Mouse (Mus musculus): ENCODE measurements around the gene Dnajc15. TPM values are rescaled to one million over a fixed set of nuclear protein-coding genes. Genes with fewer than 3 reads are reported as not detected.

Dnajc15 gene
- polyA plus RNA-seq, 1 experiment from 2014 or later, result 109 TPM

- WGBS, result 87% methylated on average over 3 of the region's 3 CpGs
- DNase-seq (ENCODE audit: low spot score), result no peak
These were observed 4.0 kb downstream of the Dnajc15 start for GRCm38 (mm10) chr14:77870926-77871325.

GRCm38 (mm10) chr14:77867601-77868000 lies 7.3 kb downstream of the Dnajc15 start:
- Histone ChIP-seq H3K4me3 (ENCODE audit: low read depth, low read length) (no peak overlapping the region), H3K4me2 (ENCODE audit: low read length) (no peak overlapping the region), H3K9me3 (ENCODE audit: control insufficient read depth, low read length) (no peaks in the 10 kb centered on the region), H3K27ac (ENCODE audit: low read depth) (no peak overlapping the region), H3K36me3 (ENCODE audit: control insufficient read depth, insufficient read depth, low read length) (no peaks in the 10 kb centered on the region), H3K9ac (ENCODE audit: low read length) (no peak overlapping the region), H3K27me3 (replicated peaks; ENCODE audit: control insufficient read depth, insufficient read depth, low read length) (no peaks in the 10 kb centered on the region), H3K4me1 (replicated peaks; ENCODE audit: control insufficient read depth, insufficient read depth, low read length) (no peaks in the 10 kb centered on the region)
- ATAC-seq (replicated peaks; ENCODE audit: low FRiP score, low TSS enrichment, low read depth) (no peak), DNase-seq (ENCODE audit: low spot score) (no peak)
- 87% methylated on average over 5 of the region's 5 CpGs for WGBS

More at GRCm38 (mm10) chr14:77870926-77871325, 4.0 kb downstream of the Dnajc15 start:
- Histone ChIP-seq H3K9ac (ENCODE audit: low read length) (no peak overlapping the region), H3K4me3 (ENCODE audit: low read depth, low read length) (no peak overlapping the region), H3K9me3 (ENCODE audit: control insufficient read depth, low read length) (no peaks in the 10 kb centered on the region), H3K4me1 (replicated peaks; ENCODE audit: control insufficient read depth, insufficient read depth, low read length) (no peaks in the 10 kb centered on the region; the same call in 1 of the 2 replicates), H3K27me3 (replicated peaks; ENCODE audit: control insufficient read depth, insufficient read depth, low read length) (no peaks in the 10 kb centered on the region), H3K27ac (ENCODE audit: low read depth) (no peak overlapping the region), H3K4me2 (ENCODE audit: low read length) (no peak overlapping the region), H3K36me3 (ENCODE audit: control insufficient read depth, insufficient read depth, low read length) (no peaks in the 10 kb centered on the region)
- ATAC-seq (replicated peaks; ENCODE audit: low FRiP score, low TSS enrichment, low read depth), result no peak

GRCm38 (mm10) chr14:77864510-77864909 lies 10.4 kb downstream of the Dnajc15 start:
- 85% methylated on average over 6 of the region's 6 CpGs for WGBS
- Histone ChIP-seq H3K4me1 (replicated peaks; ENCODE audit: control insufficient read depth, insufficient read depth, low read length) (no peaks in the 10 kb centered on the region), H3K27ac (ENCODE audit: low read depth) (no peak overlapping the region), H3K36me3 (ENCODE audit: control insufficient read depth, insufficient read depth, low read length) (no peaks in the 10 kb centered on the region), H3K4me3 (ENCODE audit: low read depth, low read length) (no peak overlapping the region), H3K9me3 (ENCODE audit: control insufficient read depth, low read length) (no peaks in the 10 kb centered on the region), H3K27me3 (replicated peaks; ENCODE audit: control insufficient read depth, insufficient read depth, low read length) (no peaks in the 10 kb centered on the region), H3K4me2 (ENCODE audit: low read length) (no peak overlapping the region), H3K9ac (ENCODE audit: low read length) (no peak overlapping the region)
- DNase-seq (ENCODE audit: low spot score) (no peak), ATAC-seq (replicated peaks; ENCODE audit: low FRiP score, low TSS enrichment, low read depth) (no peak)

- no peaks in the 10 kb centered on the region for H3K27me3 ChIP-seq (replicated peaks; ENCODE audit: control insufficient read depth, insufficient read depth, low read length)
- no peak overlapping the region for H3K4me2 ChIP-seq (ENCODE audit: low read length)
- H3K4me1 ChIP-seq (replicated peaks; ENCODE audit: control insufficient read depth, insufficient read depth, low read length), result no peaks in the 10 kb centered on the region
- no peak overlapping the region for H3K9ac ChIP-seq (ENCODE audit: low read length)
- DNase-seq (ENCODE audit: low spot score) (no peak), ATAC-seq (replicated peaks; ENCODE audit: low FRiP score, low TSS enrichment, low read depth) (no peak)
- WGBS, result 88% methylated on average over 3 of the region's 3 CpGs
- H3K9me3 ChIP-seq (ENCODE audit: control insufficient read depth, low read length), result no peaks in the 10 kb centered on the region
- no peak overlapping the region for H3K4me3 ChIP-seq (ENCODE audit: low read depth, low read length)
- no peaks in the 10 kb centered on the region for H3K36me3 ChIP-seq (ENCODE audit: control insufficient read depth, insufficient read depth, low read length)
- H3K27ac ChIP-seq (ENCODE audit: low read depth), result no peak overlapping the region
These were observed 10.9 kb downstream of the Dnajc15 start for GRCm38 (mm10) chr14:77864051-77864450.

- H3K4me2 ChIP-seq (ENCODE audit: low read length), result no peak overlapping the region
- no peaks in the 10 kb centered on the region for H3K4me1 ChIP-seq (replicated peaks; ENCODE audit: control insufficient read depth, insufficient read depth, low read length)
- no peak overlapping the region for H3K27ac ChIP-seq (ENCODE audit: low read depth)
- no peaks in the 10 kb centered on the region for H3K9me3 ChIP-seq (ENCODE audit: control insufficient read depth, low read length)
- ATAC-seq (replicated peaks; ENCODE audit: low FRiP score, low TSS enrichment, low read depth) (no peak), DNase-seq (ENCODE audit: low spot score) (no peak)
- WGBS, result 52% methylated on average over 5 of the region's 5 CpGs
- H3K9ac ChIP-seq (ENCODE audit: low read length), result no peak overlapping the region
- no peaks in the 10 kb centered on the region for H3K27me3 ChIP-seq (replicated peaks; ENCODE audit: control insufficient read depth, insufficient read depth, low read length)
- H3K4me3 ChIP-seq (ENCODE audit: low read depth, low read length), result no peak overlapping the region
- no peaks in the 10 kb centered on the region for H3K36me3 ChIP-seq (ENCODE audit: control insufficient read depth, insufficient read depth, low read length)
These were observed 13.9 kb downstream of the Dnajc15 start for GRCm38 (mm10) chr14:77860841-77861560.

GRCm38 (mm10) chr14:77859894-77860293 lies 15.0 kb downstream of the Dnajc15 start:
- Histone ChIP-seq H3K4me2 (ENCODE audit: low read length) (no peak overlapping the region), H3K36me3 (ENCODE audit: control insufficient read depth, insufficient read depth, low read length) (no peaks in the 10 kb centered on the region), H3K9me3 (ENCODE audit: control insufficient read depth, low read length) (no peaks in the 10 kb centered on the region), H3K27me3 (replicated peaks; ENCODE audit: control insufficient read depth, insufficient read depth, low read length) (no peaks in the 10 kb centered on the region), H3K4me3 (ENCODE audit: low read depth, low read length) (no peak overlapping the region), H3K27ac (ENCODE audit: low read depth) (no peak overlapping the region), H3K9ac (ENCODE audit: low read length) (no peak overlapping the region), H3K4me1 (replicated peaks; ENCODE audit: control insufficient read depth, insufficient read depth, low read length) (no peaks in the 10 kb centered on the region)
- ATAC-seq (replicated peaks; ENCODE audit: low FRiP score, low TSS enrichment, low read depth) (no peak), DNase-seq (ENCODE audit: low spot score) (no peak)
- 84% methylated on average over 1 of the region's 1 CpGs for WGBS

GRCm38 (mm10) chr14:77853951-77854350 lies 21.0 kb downstream of the Dnajc15 start:
- Histone ChIP-seq H3K4me2 (ENCODE audit: low read length) (no peak overlapping the region), H3K36me3 (ENCODE audit: control insufficient read depth, insufficient read depth, low read length) (0 out of 2 replicates have a peak, but pooled peaks cover 3% of the 10 kb centered on the region), H3K27me3 (replicated peaks; ENCODE audit: control insufficient read depth, insufficient read depth, low read length) (no peaks in the 10 kb centered on the region), H3K4me1 (replicated peaks; ENCODE audit: control insufficient read depth, insufficient read depth, low read length) (no peaks in the 10 kb centered on the region), H3K4me3 (ENCODE audit: low read depth, low read length) (no peak overlapping the region), H3K9ac (ENCODE audit: low read length) (no peak overlapping the region), H3K9me3 (ENCODE audit: control insufficient read depth, low read length) (no peaks in the 10 kb centered on the region), H3K27ac (ENCODE audit: low read depth) (no peak overlapping the region)
- 84% methylated on average over 1 of the region's 1 CpGs for WGBS
- ATAC-seq (replicated peaks; ENCODE audit: low FRiP score, low TSS enrichment, low read depth), result no peak
- DNase-seq (ENCODE audit: low spot score), result no peak

GRCm38 (mm10) chr14:77849852-77850251 lies 25.1 kb downstream of the Dnajc15 start:
- ATAC-seq (replicated peaks; ENCODE audit: low FRiP score, low TSS enrichment, low read depth) (no peak), DNase-seq (ENCODE audit: low spot score) (no peak)
- no peaks in the 10 kb centered on the region for H3K27me3 ChIP-seq (replicated peaks; ENCODE audit: control insufficient read depth, insufficient read depth, low read length)
- 0 out of 2 replicates have a peak, but pooled peaks cover 3% of the 10 kb centered on the region for H3K36me3 ChIP-seq (ENCODE audit: control insufficient read depth, insufficient read depth, low read length)
- H3K4me1 ChIP-seq (replicated peaks; ENCODE audit: control insufficient read depth, insufficient read depth, low read length), result no peaks in the 10 kb centered on the region
- H3K9ac ChIP-seq (ENCODE audit: low read length), result no peak overlapping the region
- no peak overlapping the region for H3K4me3 ChIP-seq (ENCODE audit: low read depth, low read length)
- WGBS, result 83% methylated on average over 7 of the region's 7 CpGs
- no peak overlapping the region for H3K27ac ChIP-seq (ENCODE audit: low read depth)
- no peaks in the 10 kb centered on the region for H3K9me3 ChIP-seq (ENCODE audit: control insufficient read depth, low read length)
- H3K4me2 ChIP-seq (ENCODE audit: low read length), result no peak overlapping the region

GRCm38 (mm10) chr14:77848349-77848748 lies 26.6 kb downstream of the Dnajc15 start:
- 0 out of 2 replicates have a peak, but pooled peaks cover 3% of the 10 kb centered on the region for H3K36me3 ChIP-seq (ENCODE audit: control insufficient read depth, insufficient read depth, low read length)
- H3K9me3 ChIP-seq (ENCODE audit: control insufficient read depth, low read length), result no peaks in the 10 kb centered on the region
- no peak overlapping the region for H3K9ac ChIP-seq (ENCODE audit: low read length)
- H3K27me3 ChIP-seq (replicated peaks; ENCODE audit: control insufficient read depth, insufficient read depth, low read length), result no peaks in the 10 kb centered on the region
- no peak overlapping the region for H3K27ac ChIP-seq (ENCODE audit: low read depth)
- 85% methylated on average over 1 of the region's 1 CpGs for WGBS
- H3K4me3 ChIP-seq (ENCODE audit: low read depth, low read length), result no peak overlapping the region
- H3K4me1 ChIP-seq (replicated peaks; ENCODE audit: control insufficient read depth, insufficient read depth, low read length), result no peaks in the 10 kb centered on the region
- ATAC-seq (replicated peaks; ENCODE audit: low FRiP score, low TSS enrichment, low read depth) (no peak), DNase-seq (ENCODE audit: low spot score) (no peak)
- H3K4me2 ChIP-seq (ENCODE audit: low read length), result no peak overlapping the region
